8 mouse cellular contexts compared by ENCODE assay signal in genomic region chr4:45107601-45108277, GRCm38 (mm10). TPM values are rescaled to one million over a fixed set of nuclear protein-coding genes. Genes with fewer than 3 reads are reported as not detected.
DNase-seq lines count a peak whose midpoint lies in the region; ATAC-seq and TF ChIP-seq lines count a peak whose summit lies in the region.

Tomm5 (minus strand) TSS chr4:45108114.

- no peaks in the 10 kb centered on the region for H3K27me3 ChIP-seq in embryonic facial prominence, embryonic 15.5 days
- no peaks in the 10 kb centered on the region for H3K27me3 ChIP-seq in limb, embryonic 14.5 days (ENCODE audit: control insufficient read depth, insufficient read depth, low read length)
- H3K27me3 ChIP-seq in midbrain, postnatal 0 days (ENCODE audit: insufficient read depth, low read length): no peaks in the 10 kb centered on the region

- DNase-seq in 416B (ENCODE audit: low read depth): peak; percentile 97
- DNase-seq in heart, adult 8-10 months (ENCODE audit: low spot score): peak; percentile 96
- peak; percentile 96 for DNase-seq in kidney, adult 9 months
- DNase-seq in limb, embryonic 14.5 days (ENCODE audit: low spot score): peak; percentile 90
- DNase-seq in midbrain, postnatal 0 days (ENCODE audit: low spot score): peak; percentile 96
- DNase-seq in spleen, postnatal 14 days (ENCODE audit: low spot score in 2 of 2): peak; percentile 61 to 70

- peak within 1 kb of the TSS; percentile 86 for H3K9ac ChIP-seq in embryonic facial prominence, embryonic 15.5 days
- peak within 1 kb of the TSS; percentile 92 for H3K9ac ChIP-seq in limb, embryonic 14.5 days (ENCODE audit: low read depth, low read length, severe bottlenecking)
- H3K9ac ChIP-seq in midbrain, postnatal 0 days (replicated peaks; ENCODE audit: low read length, poor library complexity, severe bottlenecking): peak within 1 kb of the TSS; percentile 82

- peak within 1 kb of the TSS; percentile 42 for H3K27ac ChIP-seq in bone marrow, adult 2 months (ENCODE audit: control insufficient read depth, insufficient read depth, low read depth, low read length, poor library complexity)
- no peak within 1 kb of the TSS for H3K27ac ChIP-seq in embryonic facial prominence, embryonic 15.5 days (replicated peaks)
- no peak within 1 kb of the TSS for H3K27ac ChIP-seq in limb, embryonic 14.5 days (replicated peaks; ENCODE audit: low read depth, low read length)
- 0 out of 2 replicates have a peak within 1 kb of the TSS, but pooled peaks have one; percentile 55 for H3K27ac ChIP-seq in midbrain, postnatal 0 days (ENCODE audit: low read depth, low read length)

- TF ChIP-seq CTCF in bone marrow, adult 2 months (IDR thresholded peaks at IDR 0.05; ENCODE audit: control insufficient read depth, insufficient read depth, low read length): peak; percentile 60
- peak; percentile 92 for TF ChIP-seq CTCF in midbrain, postnatal 0 days (IDR thresholded peaks at IDR 0.05)

- TF ChIP-seq POLR2A in bone marrow, adult 2 months (IDR thresholded peaks at IDR 0.05; ENCODE audit: borderline replicate concordance, control insufficient read depth, low read depth, low read length): peak; percentile 51; the same call in 1 of the 2 replicates
- TF ChIP-seq POLR2A in limb, embryonic 14.5 days (IDR thresholded peaks at IDR 0.05; ENCODE audit: borderline replicate concordance, extremely low read depth, insufficient read depth, insufficient read length): peak; percentile 75; the same call in 1 of the 2 replicates

- H3K4me2 ChIP-seq in embryonic facial prominence, embryonic 15.5 days (replicated peaks): peak within 1 kb of the TSS; percentile 63
- peak within 1 kb of the TSS; percentile 83 for H3K4me2 ChIP-seq in limb, embryonic 14.5 days (replicated peaks; ENCODE audit: low read depth, low read length, severe bottlenecking)
- H3K4me2 ChIP-seq in midbrain, postnatal 0 days (ENCODE audit: low read depth, low read length, poor library complexity, severe bottlenecking): peak within 1 kb of the TSS; percentile 71

- H3K4me3 ChIP-seq in bone marrow, adult 2 months (replicated peaks; ENCODE audit: control insufficient read depth, low read depth, low read length): peak within 1 kb of the TSS; percentile 97
- H3K4me3 ChIP-seq in embryonic facial prominence, embryonic 15.5 days (replicated peaks): peak within 1 kb of the TSS; percentile 75
- H3K4me3 ChIP-seq in limb, embryonic 14.5 days (replicated peaks; ENCODE audit: low read length): peak within 1 kb of the TSS; percentile 75
- H3K4me3 ChIP-seq in midbrain, postnatal 0 days (ENCODE audit: low read depth, low read length): peak within 1 kb of the TSS; percentile 69

- no peaks in the 10 kb centered on the region for H3K9me3 ChIP-seq in embryonic facial prominence, embryonic 15.5 days (replicated peaks)
- no peaks in the 10 kb centered on the region for H3K9me3 ChIP-seq in limb, embryonic 14.5 days (ENCODE audit: control insufficient read depth, low read length)
- no peaks in the 10 kb centered on the region for H3K9me3 ChIP-seq in midbrain, postnatal 0 days (ENCODE audit: low read length)

- H3K36me3 ChIP-seq in embryonic facial prominence, embryonic 15.5 days: peaks cover 19% of the 10 kb centered on the region; the same call in 1 of the 2 replicates
- H3K36me3 ChIP-seq in limb, embryonic 14.5 days (ENCODE audit: control insufficient read depth, insufficient read depth, low read length): peaks cover 27% of the 10 kb centered on the region
- H3K36me3 ChIP-seq in midbrain, postnatal 0 days (ENCODE audit: insufficient read depth, low read length): no peaks in the 10 kb centered on the region; the same call in 1 of the 2 replicates

- under 1% methylated on average over 39 of the region's 39 CpGs for WGBS in bone marrow, adult 2 months
- under 1% methylated on average over 39 of the region's 39 CpGs for WGBS in embryonic facial prominence, embryonic 15.5 days
- WGBS in limb, embryonic 14.5 days: under 1% methylated on average over 39 of the region's 39 CpGs
- under 1% methylated on average over 39 of the region's 39 CpGs for WGBS in midbrain, postnatal 0 days

- ATAC-seq in embryonic facial prominence, embryonic 15.5 days (ENCODE audit: insufficient number of reproducible peaks, low FRiP score, low TSS enrichment, low read depth): peak; percentile 90
- ATAC-seq in limb, embryonic 14.5 days (ENCODE audit: low FRiP score, low read depth): peak; percentile 96
- ATAC-seq in midbrain, postnatal 0 days (ENCODE audit: low FRiP score): peak; percentile 95

- H3K4me1 ChIP-seq in bone marrow, adult 2 months (ENCODE audit: control insufficient read depth, insufficient read depth, low read length): peaks cover 2% of the 10 kb centered on the region
- peaks cover 10% of the 10 kb centered on the region for H3K4me1 ChIP-seq in embryonic facial prominence, embryonic 15.5 days
- H3K4me1 ChIP-seq in limb, embryonic 14.5 days (ENCODE audit: control insufficient read depth, insufficient read depth, low read length): peaks cover 5% of the 10 kb centered on the region
- no peaks in the 10 kb centered on the region for H3K4me1 ChIP-seq in midbrain, postnatal 0 days (ENCODE audit: insufficient read depth, low read length)

RNA-seq across cellular contexts. Expression of gene Tomm5, which starts in this region (rescaled TPM):
- polyA plus RNA-seq in bone marrow, adult 2 months (2011; ENCODE audit: insufficient read depth, insufficient read length, low replicate concordance, missing spikeins): 70.0 and 74.4 TPM in 2 replicates
- polyA plus RNA-seq in embryonic facial prominence, embryonic 15.5 days (2015; fragmentation: Nextera tagmentation; extraction: Ambion mirVana): 192 and 221 TPM in 2 replicates
- 100 to 1,000 TPM; 234 to 269 (median 250) TPM for total RNA-seq in heart, adult 8-10 months (2022)
- 152 and 176 TPM in 2 replicates for polyA plus RNA-seq in limb, embryonic 14.5 days (2012; rRNA removed)
- polyA plus RNA-seq in limb, embryonic 14.5 days (2014; fragmentation: Nextera tagmentation; extraction: Ambion mirVana): 227 and 255 TPM in 2 replicates
- total RNA-seq in midbrain, postnatal 0 days (2014; rRNA removed): 109 and 128 TPM in 2 replicates
- polyA plus RNA-seq in midbrain, postnatal 0 days (2015; fragmentation: Nextera tagmentation; extraction: Ambion mirVana): 194 and 204 TPM in 2 replicates

Comparison
In these comparisons a context has a peak if more than half of its experiments do, and no peak if none do; other contexts are left out.
1. H3K27ac ChIP-seq: peak in bone marrow, adult 2 months (single experiment) and midbrain, postnatal 0 days (single experiment); none in embryonic facial prominence, embryonic 15.5 days (single experiment) and limb, embryonic 14.5 days (single experiment).
2. Peak in every context shown above with its lines, with median percentiles within 50 percentile points of each other: DNase-seq, H3K4me3 ChIP-seq, ATAC-seq, H3K4me2 ChIP-seq and H3K9ac ChIP-seq.